13 mouse cellular contexts compared by ENCODE assay signal in genomic region chr11:59758191-59758985, GRCm38 (mm10). TPM values are rescaled to one million over a fixed set of nuclear protein-coding genes. Genes with fewer than 3 reads are reported as not detected.
A peak's percentile ranks its signal among the peaks of the same experiment; 100 is the strongest.
DNase-seq lines count a peak whose midpoint lies in the region; ATAC-seq lines count a peak whose summit lies in the region.
"Had no signal": no experiment of that assay in that cellular context is flagged by ENCODE, and none has a peak within 500 bp of the region (broad histone marks: within the 10 kb centered on the region; RNA-seq: fewer than 3 reads in every experiment).

No protein-coding gene starts in this region.

- intact Hi-C loops in gastrocnemius, postnatal 14 days (cut with DNase I; ENCODE audit: low total_unique reads) = no loop called here

- peak; percentile 25 for DNase-seq in gastrocnemius, postnatal 14 days
- DNase-seq in gastrocnemius, postnatal 4 days (ENCODE audit: low spot score in 2 of 2) = no peak
- DNase-seq in liver, embryonic 11.5 days (ENCODE audit: low spot score) = no peak
- peak; percentile 71 for DNase-seq in cerebellum, adult 9-10 months
- DNase-seq in limb, embryonic 10.5 days (ENCODE audit: low spot score) = no peak
- no peak for DNase-seq in gastrocnemius, postnatal 25 days
- DNase-seq: thymus, adult 2 months had no signal

- ATAC-seq in liver, embryonic 16.5 days (ENCODE audit: low read depth) = 0 out of 2 replicates have a peak, but pooled peaks have one; percentile 11
- no peak for ATAC-seq in liver, embryonic 11.5 days (replicated peaks; ENCODE audit: low FRiP score)
- no peak for ATAC-seq in hindbrain, embryonic 16.5 days
- ATAC-seq: midbrain, embryonic 13.5 days had no signal

- H3K27ac ChIP-seq in liver, embryonic 16.5 days (ENCODE audit: low read length) = no peak overlapping the region
- no peak overlapping the region for H3K27ac ChIP-seq in liver, embryonic 11.5 days (ENCODE audit: low read depth, low read length)
- peak overlapping the region; percentile 72 for H3K27ac ChIP-seq in hindbrain, embryonic 16.5 days (ENCODE audit: low read depth, low read length)
- H3K27ac ChIP-seq in limb, embryonic 10.5 days = no peak overlapping the region
- H3K27ac ChIP-seq: liver, embryonic 14.5 days; midbrain, embryonic 13.5 days had no signal

- H3K27me3 ChIP-seq in liver, embryonic 16.5 days (ENCODE audit: control insufficient read depth, insufficient read depth, low read depth, low read length) = no peaks in the 10 kb centered on the region
- H3K27me3 ChIP-seq in liver, embryonic 11.5 days (replicated peaks; ENCODE audit: control insufficient read depth, insufficient read depth, low read length) = no peaks in the 10 kb centered on the region
- no peaks in the 10 kb centered on the region for H3K27me3 ChIP-seq in hindbrain, embryonic 16.5 days (replicated peaks; ENCODE audit: control insufficient read depth, insufficient read depth, low read length)
- H3K27me3 ChIP-seq in limb, embryonic 10.5 days (ENCODE audit: low read depth, poor library complexity, severe bottlenecking) = no peaks in the 10 kb centered on the region
- H3K27me3 ChIP-seq: CH12.LX; midbrain, embryonic 13.5 days had no signal

- H3K4me2 ChIP-seq in liver, embryonic 16.5 days (ENCODE audit: low read depth, low read length) = no peak overlapping the region
- no peak overlapping the region for H3K4me2 ChIP-seq in liver, embryonic 11.5 days
- H3K4me2 ChIP-seq in hindbrain, embryonic 16.5 days (ENCODE audit: low read length) = no peak overlapping the region
- H3K4me2 ChIP-seq: midbrain, embryonic 13.5 days had no signal

- H3K36me3 ChIP-seq in liver, embryonic 16.5 days (ENCODE audit: control insufficient read depth, insufficient read depth) = peaks cover 10% of the 10 kb centered on the region
- H3K36me3 ChIP-seq in liver, embryonic 11.5 days (ENCODE audit: control insufficient read depth, insufficient read depth, low read length) = peaks cover 35% of the 10 kb centered on the region
- peaks cover 51% of the 10 kb centered on the region for H3K36me3 ChIP-seq in hindbrain, embryonic 16.5 days (ENCODE audit: control insufficient read depth, insufficient read depth, low read length)
- peaks cover 94% of the 10 kb centered on the region for H3K36me3 ChIP-seq in limb, embryonic 10.5 days

- H3K9me3 ChIP-seq in liver, embryonic 16.5 days (replicated peaks; ENCODE audit: control insufficient read depth, low read length) = no peaks in the 10 kb centered on the region
- no peaks in the 10 kb centered on the region for H3K9me3 ChIP-seq in liver, embryonic 11.5 days (ENCODE audit: control insufficient read depth, low read length)
- H3K9me3 ChIP-seq in hindbrain, embryonic 16.5 days (ENCODE audit: control insufficient read depth, low read length) = no peaks in the 10 kb centered on the region
- H3K9me3 ChIP-seq in limb, embryonic 10.5 days (replicated peaks) = no peaks in the 10 kb centered on the region
- H3K9me3 ChIP-seq: midbrain, embryonic 13.5 days had no signal

- WGBS in liver, embryonic 16.5 days (ENCODE audit: insufficient replicate concordance) = 68% methylated on average over 9 of the region's 9 CpGs
- WGBS in liver, embryonic 11.5 days = 88% methylated on average over 9 of the region's 9 CpGs
- 87% methylated on average over 9 of the region's 9 CpGs for WGBS in hindbrain, embryonic 16.5 days
- 95% methylated on average over 9 of the region's 9 CpGs for WGBS in limb, embryonic 10.5 days

- H3K9ac ChIP-seq in liver, embryonic 16.5 days (ENCODE audit: low read depth, low read length) = no peak overlapping the region
- no peak overlapping the region for H3K9ac ChIP-seq in liver, embryonic 11.5 days (ENCODE audit: low read depth, low read length)
- H3K9ac ChIP-seq in hindbrain, embryonic 16.5 days (ENCODE audit: low read depth, low read length) = peak overlapping the region; percentile 8; the same call in 1 of the 2 replicates
- H3K9ac ChIP-seq: liver, embryonic 14.5 days; midbrain, embryonic 13.5 days had no signal

- H3K4me1 ChIP-seq in liver, embryonic 16.5 days (ENCODE audit: control insufficient read depth, low read depth, low read length) = no peaks in the 10 kb centered on the region
- no peaks in the 10 kb centered on the region for H3K4me1 ChIP-seq in liver, embryonic 11.5 days (replicated peaks; ENCODE audit: control insufficient read depth, insufficient read depth, low read length)
- peaks cover 11% of the 10 kb centered on the region for H3K4me1 ChIP-seq in hindbrain, embryonic 16.5 days (ENCODE audit: control insufficient read depth, insufficient read depth, low read depth, low read length)
- no peaks in the 10 kb centered on the region for H3K4me1 ChIP-seq in limb, embryonic 10.5 days
- H3K4me1 ChIP-seq: midbrain, embryonic 13.5 days had no signal

- H3K4me3 ChIP-seq in liver, embryonic 16.5 days (ENCODE audit: low read depth, low read length) = no peak overlapping the region
- no peak overlapping the region for H3K4me3 ChIP-seq in liver, embryonic 11.5 days (ENCODE audit: low read depth, low read length)
- no peak overlapping the region for H3K4me3 ChIP-seq in hindbrain, embryonic 16.5 days (ENCODE audit: low read length)
- H3K4me3 ChIP-seq in limb, embryonic 10.5 days = no peak overlapping the region
- H3K4me3 ChIP-seq: midbrain, embryonic 13.5 days had no signal

RNA-seq across cellular contexts. Expression of gene Pld6, which starts 29.1 kb away (rescaled TPM):
- under 1 TPM in 1 of 2 experiments, not detected in 1; 0.12 TPM for total RNA-seq in gastrocnemius, postnatal 14 days (2021)
- total RNA-seq in gastrocnemius, postnatal 4 days (2021) = under 1 TPM; 0.44 to 0.66 TPM
- 2.1 and 2.5 TPM in 2 replicates for polyA plus RNA-seq in liver, embryonic 16.5 days (2015; fragmentation: Nextera tagmentation; extraction: Ambion mirVana)
- 1.5 and 1.8 TPM in 2 replicates for polyA plus RNA-seq in liver, embryonic 11.5 days (2014; fragmentation: Nextera tagmentation; extraction: Ambion mirVana)
- polyA plus RNA-seq in hindbrain, embryonic 16.5 days (2015; fragmentation: Nextera tagmentation; extraction: Ambion mirVana) = 21.3 and 25.2 TPM in 2 replicates
- 4.5 and 4.9 TPM in 2 replicates for polyA plus RNA-seq in limb, embryonic 10.5 days (2016; fragmentation: Nextera tagmentation; extraction: Ambion mirVana)
- total RNA-seq in gastrocnemius, postnatal 25 days (2021) = not detected
- total RNA-seq: CH12.LX; gastrocnemius, postnatal 36 days had no signal

RNA-seq across cellular contexts. Expression of gene Flcn, which starts 51.4 kb away (rescaled TPM):
- 10 to 100 TPM; 22.3 to 27.4 TPM for total RNA-seq in gastrocnemius, postnatal 14 days (2021)
- total RNA-seq in gastrocnemius, postnatal 4 days (2021) = 10 to 100 TPM; 28.2 to 28.8 TPM
- 15.3 and 19.3 TPM in 2 replicates for polyA plus RNA-seq in liver, embryonic 16.5 days (2015; fragmentation: Nextera tagmentation; extraction: Ambion mirVana)
- polyA plus RNA-seq in liver, embryonic 11.5 days (2014; fragmentation: Nextera tagmentation; extraction: Ambion mirVana) = 30.1 and 33.1 TPM in 2 replicates
- 44.2 and 46.1 TPM in 2 replicates for polyA plus RNA-seq in hindbrain, embryonic 16.5 days (2015; fragmentation: Nextera tagmentation; extraction: Ambion mirVana)
- 32.8 and 36.6 TPM in 2 replicates for polyA plus RNA-seq in limb, embryonic 10.5 days (2016; fragmentation: Nextera tagmentation; extraction: Ambion mirVana)
- 10 to 100 TPM; 30.8 to 46.1 TPM for total RNA-seq in gastrocnemius, postnatal 25 days (2021)

Comparison
In these comparisons a context has a peak if more than half of its experiments do, and no peak if none do; other contexts are left out.
1. DNase-seq: peak in gastrocnemius, postnatal 14 days (single experiment) and cerebellum, adult 9-10 months (single experiment); none in gastrocnemius, postnatal 4 days (0 of 2), liver, embryonic 11.5 days (single experiment), limb, embryonic 10.5 days (single experiment) and gastrocnemius, postnatal 25 days (single experiment).